Mouse (Mus musculus): ENCODE data around the gene Arid1b.
"Not testable (repeated sequence)": the region's sequence is repeated elsewhere in the genome, so short reads cannot be mapped to it uniquely, and the experiment has no call there.

Gene Arid1b

GRCm38 (mm10) chr17:5088822-5089221 is 94.7 kb downstream of the Arid1b start:
- no peak for DNase-seq (ENCODE audit: low spot score)

GRCm38 (mm10) chr17:5089541-5089940 is 95.4 kb downstream of the Arid1b start:
- no peak for DNase-seq (ENCODE audit: low spot score)

GRCm38 (mm10) chr17:5091490-5091889 is 97.4 kb downstream of the Arid1b start:
- no peak for DNase-seq (ENCODE audit: low spot score)

- no peak for DNase-seq (ENCODE audit: low spot score)
Observed at GRCm38 (mm10) chr17:5091934-5092333, 97.8 kb downstream of the Arid1b start.

- DNase-seq (ENCODE audit: low spot score), result not testable (repeated sequence)
Observed at GRCm38 (mm10) chr17:5093343-5093742, 99.2 kb downstream of the Arid1b start.

GRCm38 (mm10) chr17:5094636-5095035 is 100.5 kb downstream of the Arid1b start:
- DNase-seq (ENCODE audit: low spot score), result no peak

GRCm38 (mm10) chr17:5095741-5096140 is 101.6 kb downstream of the Arid1b start:
- DNase-seq (ENCODE audit: low spot score), result no peak

GRCm38 (mm10) chr17:5097046-5097445 is 102.9 kb downstream of the Arid1b start:
- DNase-seq (ENCODE audit: low spot score), result no peak

- DNase-seq (ENCODE audit: low spot score), result no peak
Observed at GRCm38 (mm10) chr17:5097545-5098475, 103.7 kb downstream of the Arid1b start.

- no peak for DNase-seq (ENCODE audit: low spot score)
Observed at GRCm38 (mm10) chr17:5098727-5099126, 104.6 kb downstream of the Arid1b start.

GRCm38 (mm10) chr17:5099238-5099637 is 105.1 kb downstream of the Arid1b start:
- DNase-seq (ENCODE audit: low spot score), result no peak

GRCm38 (mm10) chr17:5101157-5101556 is 107.0 kb downstream of the Arid1b start:
- no peak for DNase-seq (ENCODE audit: low spot score)

GRCm38 (mm10) chr17:5101887-5102286 is 107.8 kb downstream of the Arid1b start:
- DNase-seq (ENCODE audit: low spot score), result no peak

GRCm38 (mm10) chr17:5105746-5106145 is 111.6 kb downstream of the Arid1b start:
- DNase-seq (ENCODE audit: low spot score), result no peak

- DNase-seq (ENCODE audit: low spot score), result no peak
Observed at GRCm38 (mm10) chr17:5106263-5107195, 112.4 kb downstream of the Arid1b start.

GRCm38 (mm10) chr17:5107501-5107900 is 113.4 kb downstream of the Arid1b start:
- DNase-seq (ENCODE audit: low spot score), result no peak

- DNase-seq (ENCODE audit: low spot score), result no peak
Observed at GRCm38 (mm10) chr17:5108022-5108421, 113.9 kb downstream of the Arid1b start.

GRCm38 (mm10) chr17:5108546-5109142 is 114.5 kb downstream of the Arid1b start:
- DNase-seq (ENCODE audit: low spot score), result no peak

GRCm38 (mm10) chr17:5109343-5109742 is 115.2 kb downstream of the Arid1b start:
- no peak for DNase-seq (ENCODE audit: low spot score)

- no peak for DNase-seq (ENCODE audit: low spot score)
Observed at GRCm38 (mm10) chr17:5110159-5110558, 116.0 kb downstream of the Arid1b start.

- not testable (repeated sequence) for DNase-seq (ENCODE audit: low spot score)
Observed at GRCm38 (mm10) chr17:5110981-5111380, 116.8 kb downstream of the Arid1b start.

GRCm38 (mm10) chr17:5112116-5112515 is 118.0 kb downstream of the Arid1b start:
- no peak for DNase-seq (ENCODE audit: low spot score)
